Mouse (Mus musculus) megakaryocyte, embryonic 14.5 days (primary cell): Measurements from ENCODE around the gene Myo5c. TPM values are rescaled to one million over a fixed set of nuclear protein-coding genes. Genes with fewer than 3 reads are reported as not detected.

Experiments used
- H3K27me3 ChIP-seq: replicated peaks from 2 replicates; pipeline ENCODE3; 2012; ENCODE audit warnings: inconsistent platforms
- H3K36me3 ChIP-seq: replicated peaks from 2 replicates; pipeline ENCODE3; 2012; ENCODE audit warnings: low read length, inconsistent platforms, mixed read lengths
- H3K4me1 ChIP-seq: 2 replicates; pipeline ENCODE4 v1.6.1; 2012; ENCODE audit warnings: inconsistent platforms
- H3K4me3 ChIP-seq: replicated peaks from 2 replicates; pipeline ENCODE3; 2012; ENCODE audit warnings: moderate library complexity, mild to moderate bottlenecking, inconsistent platforms
- H3K9me3 ChIP-seq: 2 replicates; pipeline ENCODE4 v1.6.1; 2012; ENCODE audit warnings: inconsistent platforms
- FLI1 ChIP-seq: IDR thresholded peaks from 2 replicates; pipeline ENCODE4 v1.6.1; 2012; ENCODE audit warnings: low read length, inconsistent platforms, mixed read lengths
- GATA1 ChIP-seq: IDR thresholded peaks from 3 replicates; pipeline ENCODE4 v1.6.1; 2012; ENCODE audit warnings: mixed read lengths, low read length, inconsistent platforms, borderline replicate concordance
- polyA plus RNA-seq: library from polyadenylated mRNA; stranded (reverse); fragments of >175 nt; gene quantifications from 2 replicates; pipeline ENCODE4 v1.2.3, GENCODE M21; 2012; ENCODE audit warnings: low replicate concordance; ENCODE audit not compliant: insufficient read depth

The Myo5c gene
- polyA plus RNA-seq, 1 experiment: 0.27 TPM

DNA sequence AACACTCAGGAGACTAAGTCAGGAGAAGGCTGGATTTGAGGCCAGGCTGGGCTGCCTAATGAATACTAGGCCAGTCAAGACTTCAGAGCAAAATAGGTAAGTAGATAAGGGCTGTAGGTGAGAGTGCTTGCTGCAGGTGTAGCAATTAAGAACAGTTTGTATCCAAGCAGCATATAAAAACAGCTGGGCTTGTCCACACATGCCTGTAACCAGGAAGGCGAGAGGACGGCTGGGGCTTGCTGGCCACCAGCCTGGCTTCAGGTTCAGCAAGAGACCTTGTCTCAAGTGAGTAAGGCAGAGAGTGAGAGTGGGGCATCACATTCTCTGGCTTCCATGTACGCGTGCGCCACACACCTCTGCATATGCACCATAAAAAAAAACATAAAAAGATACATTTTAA lies 42.7 kb downstream of the Myo5c start:
- no peak for TF ChIP-seq FLI1
- no peak for TF ChIP-seq GATA1
- peaks cover 9% of the 10 kb centered on the region for H3K36me3 ChIP-seq
- peaks cover 37% of the 10 kb centered on the region for H3K27me3 ChIP-seq
- peaks cover 40% of the 10 kb centered on the region for H3K4me1 ChIP-seq
- no peak overlapping the region for H3K4me3 ChIP-seq
- H3K9me3 ChIP-seq: peaks cover 17% of the 10 kb centered on the region

DNA sequence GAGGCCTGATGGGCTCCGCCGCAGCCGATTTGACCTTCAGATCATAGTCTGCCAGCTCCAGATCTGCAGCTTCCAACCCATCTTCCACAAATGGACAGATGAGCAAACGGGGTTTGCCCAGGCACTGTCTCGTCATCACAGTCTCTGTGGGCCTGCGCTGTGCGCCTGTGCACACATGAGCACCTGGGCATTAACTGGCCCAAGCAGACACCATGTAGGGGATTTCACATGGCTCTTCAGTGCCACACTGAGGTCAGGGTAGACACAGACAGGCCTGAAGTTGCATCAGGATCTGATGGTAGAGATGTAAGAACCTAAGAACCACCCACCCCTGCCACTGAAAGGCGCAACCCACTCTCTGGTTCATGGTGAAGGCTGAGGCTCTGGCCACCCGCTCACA lies 43.2 kb downstream of the Myo5c start:
- Histone ChIP-seq H3K4me1 (peaks cover 39% of the 10 kb centered on the region), H3K27me3 (peaks cover 42% of the 10 kb centered on the region), H3K4me3 (no peak overlapping the region), H3K36me3 (peaks cover 9% of the 10 kb centered on the region), H3K9me3 (peaks cover 17% of the 10 kb centered on the region)
- TF ChIP-seq GATA1 (no peak), FLI1 (no peak)

DNA sequence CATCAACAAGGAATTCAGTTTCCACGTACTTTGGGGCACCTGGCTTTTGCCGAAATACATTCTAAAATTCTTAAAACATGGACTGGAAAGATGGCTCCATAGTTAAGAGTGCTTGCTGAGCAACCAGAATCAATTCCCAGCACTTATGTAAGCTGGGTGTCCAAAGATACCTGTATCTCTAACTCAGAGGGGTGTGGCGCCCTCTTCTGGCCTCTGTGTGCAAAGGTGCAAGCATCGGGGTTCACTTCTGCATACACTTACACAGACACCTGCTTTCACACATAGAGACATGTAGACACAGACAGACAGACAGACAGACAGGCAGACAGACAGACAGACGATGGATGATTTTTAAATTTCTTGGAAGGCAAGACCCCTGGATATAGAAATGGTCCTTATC lies 49.0 kb downstream of the Myo5c start:
- peaks cover 6% of the 10 kb centered on the region; the same call in 1 of the 2 replicates for H3K9me3 ChIP-seq
- no peaks in the 10 kb centered on the region for H3K36me3 ChIP-seq
- H3K4me1 ChIP-seq: peaks cover 42% of the 10 kb centered on the region
- no peak for TF ChIP-seq GATA1
- no peak for TF ChIP-seq FLI1
- peaks cover 69% of the 10 kb centered on the region for H3K27me3 ChIP-seq
- H3K4me3 ChIP-seq: no peak overlapping the region

DNA sequence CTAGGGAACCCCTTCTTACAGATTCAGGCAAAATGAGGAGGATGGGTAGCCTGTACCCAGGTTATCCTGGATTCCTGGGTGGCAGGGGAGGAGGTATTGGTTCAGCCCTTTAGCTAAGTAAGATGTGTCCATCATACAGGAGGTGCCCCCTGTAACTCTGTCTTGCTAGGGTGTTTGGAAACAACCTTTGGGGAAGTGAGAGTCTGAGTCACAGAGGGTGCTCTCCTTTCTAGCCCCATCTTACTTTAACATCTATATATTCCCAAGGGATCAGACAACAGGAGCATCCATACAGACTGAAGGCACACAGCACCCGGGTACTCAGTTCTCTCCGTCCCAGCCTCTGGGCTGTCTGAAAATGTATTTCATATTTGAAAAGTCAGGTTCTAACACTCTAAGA lies 50.4 kb downstream of the Myo5c start:
- Histone ChIP-seq H3K36me3 (no peaks in the 10 kb centered on the region), H3K4me1 (peaks cover 39% of the 10 kb centered on the region), H3K9me3 (peaks cover 6% of the 10 kb centered on the region; the same call in 1 of the 2 replicates), H3K27me3 (peaks cover 64% of the 10 kb centered on the region), H3K4me3 (no peak overlapping the region)
- no peak for TF ChIP-seq FLI1
- TF ChIP-seq GATA1: no peak

DNA sequence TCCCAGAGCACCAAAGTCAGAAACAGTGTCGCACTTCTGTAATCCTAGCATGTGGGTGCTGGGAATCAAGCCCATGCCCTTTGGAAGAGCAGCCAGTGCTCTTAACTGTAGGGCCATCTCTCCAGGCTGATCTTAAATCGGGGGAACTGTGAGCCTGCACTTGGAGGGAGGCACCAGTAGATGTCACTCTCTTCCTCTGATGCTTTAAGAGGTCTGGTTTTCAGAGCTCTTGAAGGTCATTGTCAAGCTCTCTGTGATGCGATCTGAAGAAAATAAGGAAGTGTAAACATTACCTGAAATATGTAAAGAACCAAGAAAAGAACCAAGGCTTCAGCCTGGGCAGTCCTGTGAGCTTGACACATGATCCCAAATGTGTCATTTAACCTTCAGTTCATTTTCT lies 51.0 kb downstream of the Myo5c start:
- H3K4me1 ChIP-seq: peaks cover 41% of the 10 kb centered on the region
- H3K9me3 ChIP-seq: peaks cover 6% of the 10 kb centered on the region; the same call in 1 of the 2 replicates
- H3K36me3 ChIP-seq: no peaks in the 10 kb centered on the region
- H3K4me3 ChIP-seq: no peak overlapping the region
- TF ChIP-seq FLI1: no peak
- TF ChIP-seq GATA1: no peak
- H3K27me3 ChIP-seq: peaks cover 63% of the 10 kb centered on the region

DNA sequence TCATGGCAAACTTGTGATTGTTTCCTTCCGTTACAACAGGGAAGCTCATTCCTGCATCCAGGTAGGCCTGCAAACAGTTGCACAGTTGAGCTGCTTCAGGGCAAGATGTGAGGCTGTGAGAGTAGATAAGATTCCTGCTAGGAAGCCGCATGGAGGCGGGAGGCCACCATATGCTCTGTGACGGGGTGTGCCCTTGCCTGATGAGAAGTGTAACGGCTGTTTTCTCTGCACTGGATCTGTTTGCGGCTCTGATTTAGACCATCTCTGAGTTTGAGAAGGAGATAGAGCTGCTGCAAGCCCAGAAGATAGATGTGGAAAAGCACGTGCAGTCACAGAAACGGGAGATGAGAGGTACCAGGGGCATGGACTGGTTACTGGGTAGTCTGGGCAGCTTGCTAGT lies 51.8 kb downstream of the Myo5c start:
- H3K27me3 ChIP-seq: peaks cover 59% of the 10 kb centered on the region
- H3K4me1 ChIP-seq: peaks cover 36% of the 10 kb centered on the region
- H3K4me3 ChIP-seq: no peak overlapping the region
- no peak for TF ChIP-seq FLI1
- TF ChIP-seq GATA1: no peak
- H3K36me3 ChIP-seq: no peaks in the 10 kb centered on the region
- H3K9me3 ChIP-seq: peaks cover 6% of the 10 kb centered on the region; the same call in 1 of the 2 replicates

DNA sequence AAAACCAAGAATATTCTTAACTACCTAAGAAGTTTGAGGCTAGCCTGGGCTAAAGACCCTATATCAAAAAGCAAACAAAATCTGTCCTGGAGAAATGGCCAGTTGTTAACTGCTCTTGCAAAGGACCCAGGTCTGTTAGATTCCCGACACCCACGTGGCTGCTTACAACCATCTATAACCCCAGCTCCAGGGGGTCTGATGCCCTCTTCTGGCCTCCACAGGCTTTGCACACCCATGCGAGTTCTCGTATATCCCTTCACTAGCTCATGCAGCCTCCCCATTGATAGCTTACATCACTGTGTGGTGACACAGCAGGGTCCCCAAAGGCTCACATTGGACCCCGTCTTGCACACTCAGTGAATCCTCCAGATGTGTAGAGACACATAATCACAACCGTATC lies 53.5 kb downstream of the Myo5c start:
- H3K9me3 ChIP-seq: peaks cover 6% of the 10 kb centered on the region; the same call in 1 of the 2 replicates
- no peak for TF ChIP-seq FLI1
- TF ChIP-seq GATA1: no peak

DNA sequence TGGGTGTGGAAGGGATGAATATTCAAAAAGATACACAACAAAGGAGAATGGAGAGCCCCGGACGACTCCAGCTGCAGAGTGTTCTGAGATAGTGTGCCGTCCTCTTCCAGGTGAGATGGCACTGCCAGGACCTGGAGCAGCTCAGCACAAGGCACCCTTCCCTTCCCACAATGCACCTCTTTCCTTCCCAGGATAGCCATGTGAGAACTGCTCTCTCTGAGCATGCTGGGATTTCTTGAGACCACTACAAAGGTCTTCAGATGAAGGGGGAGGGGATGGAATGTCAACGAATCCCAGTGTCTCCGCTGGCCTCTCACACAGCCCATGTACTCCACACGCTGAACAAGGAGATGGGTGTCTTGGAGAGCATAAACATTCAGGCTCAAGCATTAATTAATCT lies 55.8 kb downstream of the Myo5c start:
- no peak for TF ChIP-seq FLI1
- no peak for TF ChIP-seq GATA1
- peaks cover 44% of the 10 kb centered on the region for H3K4me1 ChIP-seq
- no peaks in the 10 kb centered on the region for H3K36me3 ChIP-seq
- peaks cover 51% of the 10 kb centered on the region for H3K27me3 ChIP-seq
- H3K4me3 ChIP-seq: no peak overlapping the region
- H3K9me3 ChIP-seq: peaks cover 6% of the 10 kb centered on the region; the same call in 1 of the 2 replicates

More for the DNA sequence above, 53.5 kb downstream of the Myo5c start:
- peaks cover 46% of the 10 kb centered on the region for H3K27me3 ChIP-seq
- no peaks in the 10 kb centered on the region for H3K36me3 ChIP-seq
- peaks cover 50% of the 10 kb centered on the region for H3K4me1 ChIP-seq
- H3K4me3 ChIP-seq: no peak overlapping the region

DNA sequence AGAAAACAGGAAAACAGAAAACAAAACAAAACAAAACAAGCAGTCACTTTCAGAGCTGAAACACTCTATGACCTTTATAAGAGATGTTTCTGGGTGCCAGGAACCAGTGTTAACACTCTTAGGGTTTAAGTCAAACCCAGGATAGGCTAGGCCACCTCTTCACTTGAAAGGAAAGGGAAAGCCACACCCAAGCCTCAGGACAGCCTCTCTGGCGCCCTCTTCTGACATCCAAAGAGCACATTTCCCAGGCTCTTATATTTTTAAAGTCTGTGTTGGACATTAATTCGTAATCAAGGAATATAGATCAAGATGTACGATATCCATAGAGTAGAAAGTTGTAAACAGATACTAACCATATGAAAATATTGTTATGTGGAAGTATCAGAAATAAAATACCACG lies 57.7 kb downstream of the Myo5c start:
- Histone ChIP-seq H3K27me3 (peaks cover 48% of the 10 kb centered on the region), H3K4me1 (peaks cover 31% of the 10 kb centered on the region), H3K9me3 (peaks cover 6% of the 10 kb centered on the region; the same call in 1 of the 2 replicates), H3K4me3 (no peak overlapping the region), H3K36me3 (no peaks in the 10 kb centered on the region)
- TF ChIP-seq GATA1: no peak
- TF ChIP-seq FLI1: no peak

DNA sequence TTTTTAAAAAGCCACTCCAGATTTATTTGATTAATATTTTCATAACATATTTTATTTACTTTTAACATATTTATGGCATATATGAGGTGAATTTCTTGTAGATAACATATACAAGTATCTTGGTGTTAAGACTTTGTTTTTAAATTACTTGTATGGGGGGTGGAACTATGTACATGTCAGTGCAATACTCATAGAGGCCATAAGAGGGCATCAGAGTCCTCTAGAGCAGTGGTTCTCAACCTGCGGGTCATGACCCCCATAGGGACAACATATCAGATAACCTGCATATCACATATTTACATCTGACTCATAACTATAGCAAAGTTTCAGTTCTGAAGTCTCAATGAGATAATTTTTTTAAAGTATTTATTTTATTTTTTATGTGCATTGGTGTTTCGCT lies 67.5 kb downstream of the Myo5c start:
- Histone ChIP-seq H3K27me3 (peaks cover 22% of the 10 kb centered on the region), H3K4me3 (no peak overlapping the region), H3K36me3 (no peaks in the 10 kb centered on the region), H3K4me1 (peaks cover 17% of the 10 kb centered on the region), H3K9me3 (no peaks in the 10 kb centered on the region)
- TF ChIP-seq GATA1: no peak
- no peak for TF ChIP-seq FLI1

DNA sequence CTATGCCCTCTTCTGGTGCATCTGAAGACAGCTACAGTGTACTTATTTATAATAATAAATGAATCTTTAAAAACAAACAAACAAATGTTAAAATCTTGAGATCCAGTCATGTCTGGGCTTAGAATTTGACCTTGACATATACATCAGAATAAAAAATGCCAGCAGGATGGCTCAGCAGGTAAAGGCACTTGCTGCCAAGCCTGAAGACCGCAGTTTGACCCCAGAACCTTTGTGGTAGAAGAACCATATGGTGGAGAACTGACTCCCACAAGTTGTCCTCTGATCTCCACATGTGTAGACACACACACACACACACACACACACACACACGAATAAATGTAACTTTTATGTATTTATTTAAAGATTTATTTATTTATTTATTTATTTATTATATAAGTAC lies 71.2 kb downstream of the Myo5c start:
- Histone ChIP-seq H3K9me3 (no peaks in the 10 kb centered on the region), H3K4me3 (no peak overlapping the region), H3K27me3 (peaks cover 4% of the 10 kb centered on the region), H3K36me3 (no peaks in the 10 kb centered on the region), H3K4me1 (peaks cover 23% of the 10 kb centered on the region)
- no peak for TF ChIP-seq GATA1
- no peak for TF ChIP-seq FLI1
